Mouse (Mus musculus) limb, embryonic 11.5 days (tissue): ENCODE data around the gene Ell2. TPM values are rescaled to one million over a fixed set of nuclear protein-coding genes. Genes with fewer than 3 reads are reported as not detected.

Experiments used
- ATAC-seq: fragments of 200-750 bp; cut with Nextera tagmentation; 2 replicates; pipeline ENCODE4 v1.8.0; 2017; ENCODE audit warnings: low read depth; ENCODE audit not compliant: insufficient number of reproducible peaks, low FRiP score, low TSS enrichment
- DNase-seq: peaks from one replicate; pipeline ENCODE4 v3.0.0-alpha.2; 2015; ENCODE audit warnings: low spot score
- H3K27ac ChIP-seq: fragments of 300-500 bp; sonication (generic); replicated peaks from 2 replicates; pipeline ENCODE4 v1.5.1; 2014; ENCODE audit warnings: low read depth, mild to moderate bottlenecking, low read length
- H3K27me3 ChIP-seq: fragments of 300-500 bp; sonication (generic); 2 replicates; pipeline ENCODE4 v1.6.1; 2014; ENCODE audit warnings: mild to moderate bottlenecking, low read length, mixed read lengths; ENCODE audit not compliant: control insufficient read depth, insufficient read depth
- H3K36me3 ChIP-seq: fragments of 300-500 bp; sonication (generic); 2 replicates; pipeline ENCODE4 v1.6.1; 2014; ENCODE audit warnings: mild to moderate bottlenecking, low read length, moderate library complexity, mixed read lengths; ENCODE audit not compliant: control insufficient read depth, insufficient read depth
- H3K4me1 ChIP-seq: fragments of 300-500 bp; sonication (generic); 2 replicates; pipeline ENCODE4 v1.6.1; 2014; ENCODE audit warnings: low read length, mixed read lengths; ENCODE audit not compliant: control insufficient read depth, insufficient read depth
- H3K4me2 ChIP-seq: fragments of 300-500 bp; sonication (generic); 2 replicates; pipeline ENCODE4 v1.6.1; 2014; ENCODE audit warnings: low read depth, mild to moderate bottlenecking, moderate library complexity; ENCODE audit not compliant: severe bottlenecking
- H3K4me3 ChIP-seq: fragments of 300-500 bp; sonication (generic); 2 replicates; pipeline ENCODE4 v1.5.1; 2014; ENCODE audit warnings: low read depth, low read length
- H3K9ac ChIP-seq: fragments of 300-500 bp; sonication (generic); 2 replicates; pipeline ENCODE4 v1.6.1; 2014; ENCODE audit warnings: mild to moderate bottlenecking, low read length
- H3K9me3 ChIP-seq: fragments of 300-500 bp; sonication (generic); 2 replicates; pipeline ENCODE4 v1.6.1; 2016; ENCODE audit warnings: low read length; ENCODE audit not compliant: control insufficient read depth
- WGBS: fragments of 180-500 bp; shearing (Covaris S2); extraction: QIAGEN DNeasy Blood & Tissue Kit; methylation state at CpG from one replicate; pipeline ENCODE4 v1.1.7; 2014; 5-methylcytosine and 5-hydroxymethylcytosine counted together
- polyA plus RNA-seq: library from polyadenylated mRNA; unstranded; fragments of >200 nt; fragmentation: Nextera tagmentation; extraction: Ambion mirVana; gene quantifications from 2 replicates; pipeline ENCODE4 v1.2.1, GENCODE M21; 2014

The Ell2 gene
- polyA plus RNA-seq, 1 experiment from 2014 or later = 4.8 TPM

DNA sequence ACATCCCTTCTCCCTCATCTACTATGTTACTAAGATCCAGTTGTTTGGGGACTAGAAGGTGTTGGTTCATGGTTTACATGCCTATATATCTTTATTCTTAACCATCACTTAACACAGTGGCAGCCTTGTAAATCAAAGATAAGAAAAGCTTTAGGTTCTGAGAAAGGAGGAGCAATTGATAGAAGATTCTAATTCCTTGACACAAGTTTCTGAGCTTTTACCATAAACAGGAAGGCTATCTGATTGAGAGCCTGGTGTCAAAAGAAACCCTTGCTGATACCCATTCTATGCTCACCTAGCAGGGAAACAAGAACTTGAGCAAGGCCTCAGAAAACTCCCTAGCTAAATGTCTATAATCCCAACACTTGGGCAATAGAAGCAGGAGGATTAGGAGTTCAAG is 38.8 kb downstream of the Ell2 start:
- Histone ChIP-seq H3K4me3 (no peak overlapping the region), H3K27ac (no peak overlapping the region), H3K4me2 (no peak overlapping the region), H3K4me1 (no peaks in the 10 kb centered on the region), H3K9ac (no peak overlapping the region), H3K27me3 (no peaks in the 10 kb centered on the region), H3K9me3 (no peaks in the 10 kb centered on the region), H3K36me3 (no peaks in the 10 kb centered on the region)
- DNase-seq = no peak
- ATAC-seq = no peak

DNA sequence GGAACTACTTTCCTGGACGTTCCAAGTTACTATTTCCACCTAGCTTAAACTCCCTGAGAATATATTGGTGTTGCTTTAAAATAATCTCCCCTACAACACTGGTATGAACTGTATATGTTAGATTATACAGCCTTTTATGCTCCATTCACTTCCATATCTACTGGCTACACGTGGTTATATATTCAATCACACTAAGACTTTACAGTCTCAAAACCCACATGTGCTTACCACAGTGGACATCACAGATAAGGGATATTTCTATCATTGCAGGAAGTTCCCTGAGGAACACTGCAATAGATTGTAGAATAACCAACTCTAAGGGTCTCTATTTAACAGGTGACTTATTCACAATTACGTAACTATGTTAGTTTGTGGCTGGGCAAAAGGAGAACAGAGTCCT is 40.7 kb downstream of the Ell2 start:
- 87% methylated on average over 3 of the region's 3 CpGs for WGBS
- ATAC-seq = no peak

DNA sequence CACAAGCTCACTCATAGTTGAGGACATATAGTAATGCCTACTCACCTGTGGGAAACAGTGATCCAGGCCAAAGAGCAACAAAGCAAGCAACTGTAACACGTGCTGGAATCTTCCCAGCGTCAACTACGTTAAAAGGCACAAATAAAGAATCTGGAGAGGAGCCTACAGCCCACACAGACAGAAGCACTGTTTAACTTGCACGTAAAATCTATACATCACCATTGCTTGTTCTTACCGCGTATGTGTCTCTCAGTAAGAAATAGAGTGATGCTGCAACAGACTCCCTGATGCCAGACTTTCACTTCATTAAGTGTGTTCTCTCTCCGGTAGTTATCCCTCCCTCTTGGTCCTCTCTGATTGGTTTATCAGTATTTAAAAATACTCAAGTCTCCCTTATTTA is 42.1 kb downstream of the Ell2 start:
- WGBS = 88% methylated on average over 7 of the region's 7 CpGs
- no peak overlapping the region for H3K4me2 ChIP-seq
- DNase-seq (no peak), ATAC-seq (no peak)
- no peak overlapping the region for H3K9ac ChIP-seq
- no peaks in the 10 kb centered on the region for H3K27me3 ChIP-seq
- H3K4me1 ChIP-seq = no peaks in the 10 kb centered on the region
- no peaks in the 10 kb centered on the region for H3K9me3 ChIP-seq
- H3K27ac ChIP-seq = no peak overlapping the region
- no peaks in the 10 kb centered on the region for H3K36me3 ChIP-seq
- H3K4me3 ChIP-seq = no peak overlapping the region

More for the DNA sequence above, 40.7 kb downstream of the Ell2 start:
- Histone ChIP-seq H3K27me3 (no peaks in the 10 kb centered on the region), H3K9me3 (no peaks in the 10 kb centered on the region), H3K36me3 (no peaks in the 10 kb centered on the region), H3K4me3 (no peak overlapping the region), H3K27ac (no peak overlapping the region), H3K9ac (no peak overlapping the region), H3K4me1 (no peaks in the 10 kb centered on the region), H3K4me2 (no peak overlapping the region)
- no peak for DNase-seq

DNA sequence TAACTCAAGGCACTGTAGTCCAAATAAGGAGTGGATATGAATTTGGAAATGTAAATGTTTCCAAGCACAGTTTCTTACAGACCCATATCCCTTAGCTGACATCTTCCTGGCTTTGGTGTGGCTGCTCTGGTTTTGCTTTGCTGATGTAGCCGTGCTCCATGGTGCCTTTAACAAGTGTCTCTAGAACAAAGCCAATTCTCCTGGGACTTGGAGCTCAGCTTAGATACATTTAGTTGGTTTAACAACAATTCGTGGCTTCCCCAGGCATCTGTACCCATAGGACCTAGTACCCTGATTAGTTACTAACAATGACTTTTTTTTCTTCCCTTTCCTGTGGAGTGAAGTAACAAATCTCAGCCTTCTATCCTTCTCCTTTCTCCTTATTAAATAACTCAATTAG is 44.2 kb downstream of the Ell2 start:
- Histone ChIP-seq H3K27ac (no peak overlapping the region), H3K27me3 (no peaks in the 10 kb centered on the region), H3K4me1 (no peaks in the 10 kb centered on the region), H3K36me3 (no peaks in the 10 kb centered on the region), H3K4me2 (no peak overlapping the region), H3K9ac (no peak overlapping the region), H3K4me3 (no peak overlapping the region), H3K9me3 (no peaks in the 10 kb centered on the region)
- no peak for DNase-seq
- WGBS = 79% methylated on average over 2 of the region's 2 CpGs
- no peak for ATAC-seq

DNA sequence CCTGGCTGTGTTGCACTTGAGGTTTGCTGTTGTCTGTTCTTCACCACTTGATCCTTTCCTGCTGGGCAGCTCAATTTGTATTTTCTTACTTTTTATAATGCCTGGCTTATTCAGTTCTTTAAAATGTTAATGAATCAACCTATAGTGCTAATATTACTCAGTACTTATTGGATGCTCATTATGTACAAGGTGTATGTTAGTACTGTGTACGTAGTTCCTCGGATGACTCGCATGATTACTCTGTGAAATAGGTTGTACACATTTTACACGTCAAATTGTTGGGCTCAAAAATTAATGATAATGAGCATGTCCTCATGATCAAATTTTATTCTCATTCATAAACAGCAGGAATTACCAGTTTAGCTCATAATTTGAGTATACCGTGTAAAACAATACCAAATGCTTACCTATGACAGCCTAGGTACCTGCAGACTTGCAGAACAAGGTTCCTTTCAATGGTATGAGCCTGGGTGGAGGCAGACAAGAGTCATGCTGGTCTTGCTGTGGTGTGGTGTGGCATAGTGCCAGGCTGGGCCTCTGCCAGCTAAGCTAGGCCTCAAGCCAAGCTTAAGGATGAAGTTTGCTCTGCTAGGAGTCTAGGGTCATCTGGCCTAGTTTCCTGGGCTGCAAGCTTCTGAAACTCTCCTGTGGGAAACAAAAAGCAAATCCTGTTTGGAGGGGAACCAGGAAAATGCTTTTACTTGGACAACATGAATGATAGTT is 45.8 kb downstream of the Ell2 start:
- no peak overlapping the region for H3K4me3 ChIP-seq
- H3K36me3 ChIP-seq = no peaks in the 10 kb centered on the region
- H3K27ac ChIP-seq = no peak overlapping the region
- H3K9ac ChIP-seq = no peak overlapping the region
- H3K4me2 ChIP-seq = no peak overlapping the region
- no peak for DNase-seq
- no peaks in the 10 kb centered on the region for H3K9me3 ChIP-seq
- H3K27me3 ChIP-seq = no peaks in the 10 kb centered on the region
- ATAC-seq = no peak
- WGBS = 90% methylated on average over 5 of the region's 5 CpGs
- no peaks in the 10 kb centered on the region for H3K4me1 ChIP-seq

DNA sequence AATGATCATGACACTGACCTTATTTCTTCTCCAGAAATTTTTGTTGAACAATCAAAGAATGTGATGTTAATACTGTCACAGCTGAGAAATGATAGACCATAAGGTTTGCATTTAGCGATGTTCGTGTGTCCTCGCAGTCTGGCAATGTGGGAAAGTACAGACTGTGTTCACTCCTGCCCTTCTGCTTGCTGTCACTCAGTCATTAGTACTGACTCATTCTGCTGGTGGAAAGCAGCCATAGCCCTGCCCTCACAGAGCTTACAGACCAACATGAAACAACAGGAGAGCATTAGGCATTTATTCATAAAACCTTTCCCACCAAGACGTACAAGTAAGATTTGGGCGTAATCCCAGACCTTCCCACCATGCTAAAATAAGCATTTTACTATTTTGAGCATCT is 47.8 kb downstream of the Ell2 start:
- ATAC-seq (no peak), DNase-seq (no peak)
- no peak overlapping the region for H3K4me3 ChIP-seq
- WGBS = 88% methylated on average over 5 of the region's 5 CpGs
- no peaks in the 10 kb centered on the region for H3K27me3 ChIP-seq
- no peak overlapping the region for H3K9ac ChIP-seq
- no peaks in the 10 kb centered on the region for H3K9me3 ChIP-seq
- no peak overlapping the region for H3K4me2 ChIP-seq
- H3K4me1 ChIP-seq = no peaks in the 10 kb centered on the region
- no peak overlapping the region for H3K27ac ChIP-seq
- no peaks in the 10 kb centered on the region for H3K36me3 ChIP-seq

DNA sequence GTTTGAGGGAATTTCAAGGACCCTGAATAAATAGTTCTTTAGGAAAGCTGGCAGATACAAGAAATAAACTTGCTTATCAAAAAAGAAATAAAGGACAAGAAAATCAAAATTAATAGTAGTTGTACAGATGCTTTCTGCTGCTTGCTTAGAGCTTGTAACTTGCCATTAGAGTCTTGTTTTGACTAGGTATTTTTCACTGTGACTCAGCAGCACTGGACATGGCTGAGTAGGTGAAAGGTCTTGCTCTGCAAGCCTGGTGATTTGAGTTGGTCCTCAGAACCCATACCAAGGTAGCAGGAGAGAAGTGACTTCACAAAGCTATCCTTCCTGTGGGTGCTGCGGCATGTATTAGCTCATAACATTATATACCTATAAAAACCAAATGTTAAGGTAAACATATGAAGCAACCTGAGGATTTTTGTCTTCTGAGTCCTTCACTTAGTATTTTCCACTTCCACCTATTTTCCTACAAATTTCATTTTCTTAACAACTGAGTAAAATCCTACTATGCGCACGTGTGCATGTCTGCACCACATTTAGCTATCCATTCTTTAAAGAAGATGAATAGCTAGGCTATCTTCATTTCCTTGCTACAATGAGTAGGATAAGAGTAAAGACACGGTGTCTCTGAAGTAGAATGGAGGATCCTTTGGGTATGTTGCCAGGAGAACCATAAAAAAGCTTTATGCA is 54.4 kb downstream of the Ell2 start:
- H3K4me3 ChIP-seq = no peak overlapping the region
- no peaks in the 10 kb centered on the region for H3K27me3 ChIP-seq
- H3K9me3 ChIP-seq = no peaks in the 10 kb centered on the region
- no peaks in the 10 kb centered on the region for H3K4me1 ChIP-seq
- no peak overlapping the region for H3K4me2 ChIP-seq
- H3K27ac ChIP-seq = no peak overlapping the region
- no peaks in the 10 kb centered on the region for H3K36me3 ChIP-seq
- no peak for DNase-seq
- 94% methylated on average over 4 of the region's 4 CpGs for WGBS
- no peak overlapping the region for H3K9ac ChIP-seq
- ATAC-seq = no peak

DNA sequence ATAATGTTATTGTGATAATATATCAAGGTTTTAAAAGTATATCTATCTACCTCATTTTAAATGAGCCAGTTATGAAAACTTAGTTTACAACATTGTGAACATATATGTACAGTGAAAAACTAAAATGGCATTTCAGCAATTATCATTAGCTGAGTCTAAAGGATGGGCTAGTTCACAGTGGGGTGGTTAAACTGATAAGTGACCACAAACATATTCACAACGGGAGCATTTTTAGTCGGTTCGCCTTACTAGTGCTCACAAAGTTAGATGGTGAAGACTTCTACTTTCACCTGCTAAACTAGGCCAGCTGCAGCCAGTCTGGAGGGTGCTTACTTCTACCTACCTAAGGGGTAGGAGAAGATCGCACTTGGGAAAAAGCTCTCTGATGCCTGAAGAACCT is 56.2 kb downstream of the Ell2 start:
- no peaks in the 10 kb centered on the region for H3K36me3 ChIP-seq
- no peak for ATAC-seq
- H3K4me3 ChIP-seq = no peak overlapping the region
- H3K27me3 ChIP-seq = no peaks in the 10 kb centered on the region
- no peak for DNase-seq
- WGBS = 86% methylated on average over 4 of the region's 4 CpGs
- no peaks in the 10 kb centered on the region for H3K9me3 ChIP-seq
- no peaks in the 10 kb centered on the region for H3K4me1 ChIP-seq
- no peak overlapping the region for H3K4me2 ChIP-seq
- no peak overlapping the region for H3K27ac ChIP-seq
- H3K9ac ChIP-seq = no peak overlapping the region
